Mouse (Mus musculus) testis, postnatal 14 days (tissue): Measurements from ENCODE around the gene Trp53tg5.
A peak's percentile ranks its signal among the peaks of the same experiment; 100 is the strongest.

Source experiments
- DNase-seq: peaks from one replicate; pipeline ENCODE4 v3.0.0; 2021; ENCODE audit warnings: low spot score

Gene Trp53tg5

DNA sequence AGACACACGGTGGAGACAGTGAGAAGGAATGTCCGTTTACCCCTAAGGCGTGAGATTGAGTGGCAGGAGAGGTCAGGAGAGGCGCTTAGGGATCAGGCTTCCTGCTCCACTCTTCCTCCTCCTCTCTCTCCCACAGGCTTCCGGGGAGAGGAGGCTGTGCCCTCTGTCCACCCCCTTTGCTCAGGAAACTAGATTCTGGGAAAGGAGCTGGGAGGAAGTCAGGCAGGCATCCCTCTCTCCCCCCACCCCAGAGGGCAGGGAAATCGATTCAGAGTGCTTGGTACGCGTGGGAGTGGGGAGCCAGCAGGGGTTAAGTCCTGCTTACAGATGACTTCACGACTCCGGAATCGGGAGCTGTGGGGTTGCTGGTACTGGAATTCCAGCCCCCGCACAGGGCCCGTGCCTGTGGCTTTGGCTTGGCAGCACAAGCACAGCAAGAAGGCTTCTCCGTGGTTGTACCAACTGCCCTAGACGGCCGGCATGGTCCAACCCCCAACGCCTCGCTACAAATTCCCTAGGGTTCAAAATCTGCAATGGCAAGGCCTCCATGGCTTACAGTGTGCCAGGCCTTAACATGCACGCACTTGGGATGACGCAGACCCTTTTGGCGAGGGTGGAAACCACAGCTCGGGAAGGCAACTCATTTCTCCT is 40.9 kb downstream of the Trp53tg5 start:
- DNase-seq, result peak; percentile 66

DNA sequence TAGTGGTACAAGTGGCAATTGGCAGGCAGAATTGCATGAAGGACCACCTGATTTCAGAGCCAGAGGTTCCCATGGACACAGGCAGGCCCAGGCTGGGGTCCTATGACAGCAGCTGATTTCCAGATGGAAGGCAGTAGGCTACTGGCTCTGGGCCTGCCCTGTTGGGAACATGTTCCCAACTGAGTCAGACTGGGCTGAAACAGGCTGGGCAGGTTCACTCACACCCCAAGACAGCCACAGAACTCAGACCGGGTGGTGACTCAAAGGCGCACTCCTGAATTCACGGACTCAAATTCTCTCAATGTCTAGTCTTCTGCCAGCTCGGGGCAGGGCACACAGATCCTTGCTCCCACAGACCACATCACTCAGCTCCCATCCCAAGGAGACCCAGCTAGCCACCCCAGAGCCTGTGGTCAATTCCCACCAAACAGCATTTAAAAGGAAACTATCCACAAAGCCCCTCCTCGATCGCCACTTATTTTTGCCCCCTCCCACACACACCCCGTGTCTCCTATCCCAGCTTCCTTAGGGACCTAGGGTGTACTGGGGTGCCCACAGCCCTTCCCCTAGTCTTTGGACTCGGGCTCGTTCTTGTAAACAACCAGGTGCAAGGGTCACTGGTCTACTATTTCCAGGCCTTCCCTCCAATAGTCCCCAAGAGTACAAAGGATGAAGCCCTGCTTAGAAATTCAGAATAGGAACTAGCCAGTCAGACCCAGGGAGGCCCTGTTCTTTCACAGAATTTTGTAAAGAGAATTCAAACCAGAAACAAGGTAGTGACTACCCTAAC is 41.7 kb downstream of the Trp53tg5 start:
- DNase-seq, result no peak

DNA sequence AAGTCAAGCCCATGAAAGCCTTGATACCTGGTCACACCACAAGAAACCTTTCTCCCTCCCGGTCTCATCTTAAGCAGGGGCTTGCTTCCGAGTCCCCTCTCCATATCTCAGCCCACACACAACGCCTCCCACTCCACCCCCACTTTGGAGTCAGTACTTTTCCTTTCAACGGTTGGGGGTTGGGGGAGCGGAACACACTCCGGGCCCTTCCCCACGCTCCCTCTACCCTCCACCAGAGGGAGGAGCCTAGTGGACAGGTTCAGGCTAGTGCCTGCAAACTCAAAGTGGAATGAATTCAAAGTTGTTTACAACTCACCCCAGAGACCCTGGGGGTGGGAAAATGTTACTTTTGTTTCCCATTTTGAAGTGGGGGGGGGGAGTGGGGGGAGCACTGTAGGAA is 42.8 kb downstream of the Trp53tg5 start:
- peak; percentile 77 for DNase-seq

DNA sequence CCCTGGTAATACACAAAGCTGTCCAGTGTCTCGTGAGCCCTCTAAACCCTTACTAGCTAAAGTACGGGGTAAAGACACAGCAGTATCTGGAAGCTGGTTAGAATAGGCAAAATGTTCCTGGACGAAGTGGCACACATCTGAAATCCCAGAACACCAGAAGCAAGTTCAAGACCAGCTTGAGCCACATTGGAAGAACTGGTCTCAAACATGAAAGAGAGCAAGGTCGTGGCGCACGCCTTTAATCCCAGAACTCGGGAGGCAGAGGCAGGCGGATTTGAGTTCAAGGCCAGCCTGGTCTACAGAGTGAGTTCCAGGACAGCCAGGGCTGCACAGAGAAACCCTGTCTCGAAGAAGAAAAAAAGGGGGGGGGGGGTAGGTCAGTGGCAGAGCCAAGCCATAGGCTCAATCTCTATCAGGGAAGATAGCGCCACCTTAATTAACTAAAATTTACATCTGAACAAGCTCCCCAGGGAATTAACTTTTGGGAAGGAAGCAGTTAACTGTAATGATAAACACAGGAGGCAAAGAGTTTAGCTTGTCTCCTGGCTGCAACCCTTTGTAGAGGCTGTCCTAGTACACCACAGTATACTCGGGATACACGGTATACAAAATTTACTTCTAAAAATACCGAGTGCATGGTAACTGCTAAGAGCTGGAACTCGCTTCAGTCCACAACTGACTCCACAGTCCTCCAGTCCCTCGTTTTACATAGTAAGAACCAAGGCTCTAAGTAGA is 43.5 kb downstream of the Trp53tg5 start:
- no peak for DNase-seq

DNA sequence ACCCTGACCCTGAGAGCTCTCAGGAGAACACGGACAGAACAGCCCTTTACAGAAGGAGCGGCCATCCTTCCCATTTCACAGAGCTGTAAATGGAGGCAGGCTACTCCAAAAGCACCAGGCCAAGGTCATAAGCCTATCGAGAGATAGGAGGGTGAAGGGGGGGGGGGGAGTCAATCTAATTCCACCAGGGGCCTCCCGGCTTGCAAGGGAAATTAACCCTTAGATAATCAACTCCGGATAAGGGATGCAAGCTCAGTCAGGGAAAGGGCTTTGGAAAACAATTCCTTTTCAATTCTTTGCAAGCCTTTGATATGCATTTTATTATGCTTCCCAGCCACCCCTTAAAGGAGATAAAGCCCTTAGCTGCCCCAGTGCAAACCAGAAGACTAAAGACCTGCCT is 45.1 kb downstream of the Trp53tg5 start:
- DNase-seq, result no peak

DNA sequence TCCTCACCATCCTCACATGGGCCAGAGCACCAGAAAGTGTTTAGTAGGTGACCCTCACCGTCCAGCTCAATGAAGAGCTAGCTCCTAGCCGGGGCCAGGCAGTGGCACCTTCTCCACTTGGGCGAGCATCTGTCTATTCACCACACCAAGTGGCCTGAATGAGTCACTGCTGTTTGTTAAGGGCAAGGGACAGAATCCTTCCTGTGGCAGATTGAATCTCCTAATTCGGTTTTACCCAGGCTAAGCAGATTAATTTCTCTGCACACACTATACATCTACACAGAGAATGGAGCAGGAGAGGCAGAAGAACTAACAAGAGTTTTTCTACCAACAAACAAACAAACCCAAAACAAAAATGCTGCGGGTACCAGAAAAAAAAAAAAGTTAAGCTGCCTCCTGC is 46.6 kb downstream of the Trp53tg5 start:
- no peak for DNase-seq

DNA sequence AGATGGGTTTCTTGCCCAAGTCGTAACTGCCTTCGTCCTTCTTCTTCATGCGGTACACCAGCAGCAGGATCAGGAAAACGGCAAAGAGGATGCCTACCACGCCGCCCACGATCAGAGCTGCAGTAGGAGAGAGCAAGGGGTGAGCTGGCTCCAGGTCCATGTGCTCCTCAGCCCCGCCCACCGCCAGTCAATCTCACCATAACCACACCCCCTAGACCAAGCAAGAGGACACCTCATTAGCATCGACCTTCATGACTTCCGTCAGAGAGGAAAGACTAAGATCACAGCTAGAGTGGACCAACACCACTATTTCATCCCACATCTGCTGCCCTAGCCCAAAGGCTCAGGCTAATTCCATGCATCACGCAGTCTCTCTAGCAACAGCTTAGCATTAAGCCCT is 47.4 kb downstream of the Trp53tg5 start:
- DNase-seq, result no peak

DNA sequence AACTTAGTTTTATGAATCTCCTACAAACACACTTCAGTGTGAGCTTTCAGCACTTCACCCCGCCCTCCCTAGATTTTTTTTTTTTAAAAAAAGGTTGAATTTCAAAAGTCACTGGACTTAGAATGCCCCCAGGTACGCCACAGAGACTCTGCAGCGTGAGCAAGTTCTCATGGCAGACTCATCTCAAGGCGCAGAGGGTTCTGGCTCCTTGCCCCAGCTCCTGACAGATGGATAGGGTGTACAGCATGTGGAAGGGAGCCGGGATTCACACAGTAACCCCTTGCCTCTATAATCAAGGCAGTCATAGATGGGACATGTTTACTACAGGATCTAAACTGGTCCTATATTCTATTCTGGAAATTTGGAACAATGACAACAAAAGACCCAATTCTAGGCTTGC is 48.1 kb downstream of the Trp53tg5 start:
- DNase-seq, result no peak

DNA sequence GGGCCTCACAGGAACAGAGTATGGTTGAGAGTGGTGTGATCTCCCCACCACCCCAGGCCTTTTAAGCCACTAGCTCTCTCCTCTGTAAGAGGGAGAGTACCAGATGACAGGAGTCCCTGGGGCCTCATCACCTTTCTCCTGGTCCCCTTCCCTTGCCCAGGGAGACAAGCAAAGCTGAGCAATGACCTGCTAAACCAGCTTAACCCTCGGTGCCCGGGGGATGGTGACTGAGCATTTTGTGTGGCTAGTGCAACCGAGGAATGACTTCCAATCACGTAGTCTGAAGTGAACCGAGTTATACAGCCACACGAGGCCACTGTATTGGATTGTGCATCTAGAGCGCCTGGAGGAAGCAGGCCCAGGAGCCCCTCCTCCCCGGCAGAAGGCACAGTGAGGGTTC is 49.1 kb downstream of the Trp53tg5 start:
- DNase-seq, result no peak

DNA sequence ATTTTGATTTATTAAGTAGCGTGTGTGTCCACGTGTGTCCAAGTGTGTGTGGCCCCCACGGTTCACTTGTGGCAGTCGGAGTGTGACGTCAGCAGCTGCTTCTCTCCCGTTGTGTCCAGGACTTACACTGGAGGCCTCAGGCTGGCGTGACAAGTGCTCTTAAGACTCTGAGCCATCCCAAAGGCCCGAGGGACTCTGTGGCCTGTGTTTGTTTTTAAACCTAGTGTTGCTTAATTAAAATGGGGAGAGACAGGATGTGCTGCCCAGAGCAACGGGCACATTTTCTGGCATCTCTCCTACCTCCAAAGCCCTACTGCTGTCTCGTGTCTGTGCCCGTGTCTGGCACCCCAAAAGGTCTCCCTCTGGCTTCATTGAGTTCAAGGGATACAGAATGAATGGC is 50.1 kb downstream of the Trp53tg5 start:
- no peak for DNase-seq

DNA sequence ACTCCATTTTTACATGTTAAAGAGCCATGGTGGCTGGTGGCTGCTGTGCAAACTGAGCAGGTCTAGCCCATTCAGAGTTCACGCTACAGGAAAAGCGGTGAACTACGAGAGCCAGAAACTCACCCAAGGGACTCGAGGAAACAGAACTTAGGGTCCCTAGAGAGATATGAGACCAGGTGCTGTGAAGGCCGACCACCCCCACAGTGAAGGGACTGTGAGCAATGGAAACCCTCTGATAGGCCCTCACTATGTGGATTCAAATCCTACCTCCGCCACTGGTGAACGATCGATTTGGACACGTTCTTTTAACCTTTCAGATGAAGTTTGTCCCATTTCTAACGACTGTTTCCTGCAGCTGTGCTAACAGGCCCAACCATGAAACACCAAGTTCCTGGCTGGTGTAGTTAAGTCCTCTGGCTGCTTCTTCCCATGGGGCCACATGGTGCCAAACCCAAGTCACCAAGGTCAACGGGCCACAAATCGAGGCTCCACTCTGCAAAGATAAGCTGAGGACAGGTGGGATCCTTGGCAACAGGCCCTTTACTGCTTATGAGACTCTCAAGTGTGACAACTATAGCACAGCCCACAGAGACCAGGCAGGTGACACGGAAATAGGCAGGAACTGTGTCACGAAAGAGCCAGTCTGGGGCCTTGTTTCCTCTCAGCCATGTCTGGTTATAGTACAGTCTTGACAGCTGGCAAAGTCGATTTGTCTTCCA is 50.7 kb downstream of the Trp53tg5 start:
- no peak for DNase-seq

DNA sequence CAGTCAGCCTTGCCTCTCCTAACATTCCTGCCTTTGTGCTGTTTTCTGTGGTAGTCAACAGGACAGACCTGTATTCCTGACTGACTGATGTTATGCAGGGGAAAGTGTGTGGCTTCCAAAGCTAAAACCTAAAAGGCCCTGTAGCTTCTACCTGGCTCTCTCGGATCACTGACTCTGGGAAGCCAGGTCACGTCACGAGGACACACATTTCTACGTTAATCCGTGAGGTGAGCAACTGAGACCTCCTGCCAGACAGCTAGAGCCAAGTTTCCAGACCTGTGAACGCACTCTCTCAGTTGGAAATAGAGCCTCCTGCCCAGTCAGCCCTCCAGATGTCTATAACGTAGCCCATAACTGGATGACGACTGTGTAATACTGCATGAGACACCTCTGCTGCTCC is 51.5 kb downstream of the Trp53tg5 start:
- no peak for DNase-seq

DNA sequence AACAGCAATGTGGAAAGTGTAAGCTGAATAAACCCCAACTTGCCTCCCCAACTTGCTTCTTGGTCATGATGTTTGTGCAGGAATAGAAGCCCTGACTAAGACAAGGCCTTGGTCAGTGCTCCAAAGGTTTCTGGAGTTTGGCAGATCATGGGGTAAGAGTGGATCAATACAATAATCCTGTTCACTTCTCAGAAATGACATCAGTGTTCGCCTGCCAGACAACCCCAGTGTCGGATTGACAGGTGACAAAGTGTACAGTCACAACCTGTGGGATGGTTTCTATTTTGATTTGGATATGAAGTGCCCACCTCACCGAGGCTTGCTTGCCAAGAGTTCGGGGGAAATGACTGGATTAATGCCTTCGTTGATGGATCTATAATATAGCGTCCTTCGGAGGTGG is 52.2 kb downstream of the Trp53tg5 start:
- no peak for DNase-seq
